Mouse (Mus musculus) G1E-ER4 (cell line): Measurements from ENCODE around the gene Dusp23. TPM values are rescaled to one million over a fixed set of nuclear protein-coding genes. Genes with fewer than 3 reads are reported as not detected.

Source experiments
- GATA1 ChIP-seq: IDR thresholded peaks from one replicate; pipeline ENCODE4 v1.8.0; 2012; ENCODE audit warnings: low read length, inconsistent platforms
- polyA plus RNA-seq: library from polyadenylated mRNA; stranded (reverse); fragments of >175 nt; gene quantifications from 2 replicates; pipeline ENCODE4 v1.2.3, GENCODE M21; 2012

The Dusp23 gene
- polyA plus RNA-seq: not detected in 2 replicates

- TF ChIP-seq GATA1: no peak
Measured at GRCm38 (mm10) chr1:172632451-172633326, at the start of gene Dusp23. Gene Dusp23 (minus strand): TSS chr1:172632962.

GRCm38 (mm10) chr1:172680742-172681141, 48.0 kb upstream of the Dusp23 start:
- no peak for TF ChIP-seq GATA1

- no peak for TF ChIP-seq GATA1
Measured at GRCm38 (mm10) chr1:172670716-172671115, 38.0 kb upstream of the Dusp23 start.

GRCm38 (mm10) chr1:172667597-172667996, 34.8 kb upstream of the Dusp23 start:
- TF ChIP-seq GATA1: no peak

GRCm38 (mm10) chr1:172665457-172665856, 32.7 kb upstream of the Dusp23 start:
- TF ChIP-seq GATA1: no peak

- no peak for TF ChIP-seq GATA1
Measured at GRCm38 (mm10) chr1:172659688-172660087, 26.9 kb upstream of the Dusp23 start.

- no peak for TF ChIP-seq GATA1
Measured at GRCm38 (mm10) chr1:172657266-172657665, 24.5 kb upstream of the Dusp23 start.

- TF ChIP-seq GATA1: no peak
Measured at GRCm38 (mm10) chr1:172653900-172654299, 21.1 kb upstream of the Dusp23 start.

- no peak for TF ChIP-seq GATA1
Measured at GRCm38 (mm10) chr1:172652040-172652662, 19.4 kb upstream of the Dusp23 start.

- TF ChIP-seq GATA1: no peak
Measured at GRCm38 (mm10) chr1:172651288-172651987, 18.7 kb upstream of the Dusp23 start.

GRCm38 (mm10) chr1:172650519-172651287, 17.9 kb upstream of the Dusp23 start:
- TF ChIP-seq GATA1: no peak

GRCm38 (mm10) chr1:172649396-172649795, 16.6 kb upstream of the Dusp23 start:
- TF ChIP-seq GATA1: no peak

- no peak for TF ChIP-seq GATA1
Measured at GRCm38 (mm10) chr1:172647236-172647635, 14.5 kb upstream of the Dusp23 start.

- no peak for TF ChIP-seq GATA1
Measured at GRCm38 (mm10) chr1:172638781-172639180, 6.0 kb upstream of the Dusp23 start.

- no peak for TF ChIP-seq GATA1
Measured at GRCm38 (mm10) chr1:172637801-172638200, 5.0 kb upstream of the Dusp23 start.
